ENCODE assay signal across 20 mouse cellular contexts in genomic region chr7:92796813-92797212, GRCm38 (mm10). TPM values are rescaled to one million over a fixed set of nuclear protein-coding genes. Genes with fewer than 3 reads are reported as not detected.
DNase-seq lines count a peak whose midpoint lies in the region; ATAC-seq lines count a peak whose summit lies in the region.
"Had no signal": no experiment of that assay in that cellular context is flagged by ENCODE, and none has a peak within 500 bp of the region (broad histone marks: within the 10 kb centered on the region; RNA-seq: fewer than 3 reads in every experiment).

No protein-coding gene starts in this region.

- 0 out of 2 replicates have a peak, but pooled peaks have one; percentile 43 for ATAC-seq in intestine, embryonic 15.5 days
- ATAC-seq: activated CD4-positive, CD25-positive, alpha-beta regulatory T cell, adult 4 months; forebrain, embryonic 14.5 days; midbrain, embryonic 13.5 days; Patski had no signal

- 46% methylated on average over 8 of the region's 8 CpGs for whole genome bisulfite sequencing in intestine, embryonic 15.5 days

- no peak overlapping the region for H3K9ac ChIP-seq in intestine, embryonic 15.5 days
- H3K9ac ChIP-seq: hindbrain, embryonic 15.5 days; limb, embryonic 13.5 days; liver, embryonic 15.5 days; midbrain, embryonic 13.5 days had no signal

- H3K4me3 ChIP-seq in intestine, embryonic 15.5 days (replicated peaks) = no peak overlapping the region
- H3K4me3 ChIP-seq: hindbrain, embryonic 15.5 days; limb, embryonic 13.5 days; liver, embryonic 15.5 days; midbrain, embryonic 13.5 days had no signal

- no peak overlapping the region for H3K27ac ChIP-seq in intestine, embryonic 15.5 days
- H3K27ac ChIP-seq: hindbrain, embryonic 15.5 days; limb, embryonic 13.5 days; liver, embryonic 15.5 days; midbrain, embryonic 13.5 days had no signal

- H3K9me3 ChIP-seq in intestine, embryonic 15.5 days = no peaks in the 10 kb centered on the region
- H3K9me3 ChIP-seq: hindbrain, embryonic 15.5 days; limb, embryonic 13.5 days; liver, embryonic 15.5 days; midbrain, embryonic 13.5 days had no signal

- H3K36me3 ChIP-seq in intestine, embryonic 15.5 days = no peaks in the 10 kb centered on the region
- H3K36me3 ChIP-seq: hindbrain, embryonic 15.5 days; limb, embryonic 13.5 days; liver, embryonic 15.5 days; midbrain, embryonic 13.5 days had no signal

- DNase-seq in gastrocnemius, adult 18-20 months (ENCODE audit: low spot score) = peak; percentile 49
- no peak for DNase-seq in gastrocnemius, postnatal 36 days
- peak; percentile 17 for DNase-seq in heart, postnatal 4 days
- DNase-seq in heart, postnatal 36 days = no peak
- DNase-seq in NIH3T3 (ENCODE audit: low read depth) = peak; percentile 70
- DNase-seq in adrenal gland, adult 18-20 months (ENCODE audit: low spot score in 2 of 2) = no peak
- DNase-seq: adrenal gland, postnatal 25 days; cerebellum, adult 8-10 months; kidney, adult 2 months; kidney, postnatal 36 days; right cerebral cortex, postnatal 25 days; thymus, adult 18-20 months had no signal

- no peaks in the 10 kb centered on the region for H3K27me3 ChIP-seq in intestine, embryonic 15.5 days (replicated peaks)
- H3K27me3 ChIP-seq: hindbrain, embryonic 15.5 days; limb, embryonic 13.5 days; liver, embryonic 15.5 days; midbrain, embryonic 13.5 days; Patski had no signal

- intact Hi-C loops in gastrocnemius, postnatal 36 days (cut with DNase I) = no loop called here
- intact Hi-C loops in heart, postnatal 36 days (cut with DNase I) = loop anchor here (5.0 kb wide), 1 partner anchor 35 kb away; no protein-coding TSS in a partner anchor

- no peak overlapping the region for H3K4me2 ChIP-seq in intestine, embryonic 15.5 days (replicated peaks)
- H3K4me2 ChIP-seq: hindbrain, embryonic 15.5 days; limb, embryonic 13.5 days; liver, embryonic 15.5 days; midbrain, embryonic 13.5 days had no signal

- no peaks in the 10 kb centered on the region for H3K4me1 ChIP-seq in intestine, embryonic 15.5 days (replicated peaks)
- H3K4me1 ChIP-seq: liver, embryonic 15.5 days had no signal

RNA-seq across cellular contexts. Expression of gene Rab30, which starts 55.4 kb away (rescaled TPM):
- total RNA-seq in gastrocnemius, adult 18-20 months (2021) = 1 to 10 TPM; 5.4 to 8.5 TPM
- total RNA-seq in gastrocnemius, postnatal 36 days (2021) = 1 to 10 TPM; 5.7 to 6.6 TPM
- 10 to 100 TPM; 11.5 to 14.0 TPM for total RNA-seq in heart, postnatal 4 days (2021)
- 10 to 100 TPM in 1 of 2 experiments, 1 to 10 TPM in 1; 8.8 to 24.1 TPM for total RNA-seq in heart, postnatal 36 days (2021)
- polyA plus RNA-seq in intestine, embryonic 15.5 days (2015; fragmentation: Nextera tagmentation; extraction: Ambion mirVana) = 24.4 and 24.7 TPM in 2 replicates
- total RNA-seq in adrenal gland, adult 18-20 months (2021) = 1 to 10 TPM; 4.4 to 8.0 TPM

Comparison
In these comparisons a context has a peak if more than half of its experiments do, and no peak if none do; other contexts are left out.
1. DNase-seq: peak in gastrocnemius, adult 18-20 months (single experiment), heart, postnatal 4 days (single experiment) and NIH3T3 (single experiment); none in gastrocnemius, postnatal 36 days (0 of 2), heart, postnatal 36 days (0 of 2) and adrenal gland, adult 18-20 months (0 of 2).